Mouse (Mus musculus) lung, adult 18-20 months (tissue): ENCODE results near the gene Ptprd.
"Not testable (repeated sequence)": the region's sequence is repeated elsewhere in the genome, so short reads cannot be mapped to it uniquely, and the experiment has no call there.

Experiments used
- DNase-seq, 2 experiments: peaks; one replicate each; pipeline ENCODE4 v3.0.0; 2022; ENCODE audit warnings: mixed read lengths in 2 of 2

Ptprd gene

GRCm38 (mm10) chr4:77880213-77880612 is 331.5 kb downstream of the Ptprd start:
- no peak for DNase-seq

- no peak for DNase-seq
Observed at GRCm38 (mm10) chr4:77861269-77861668, 350.5 kb downstream of the Ptprd start.

GRCm38 (mm10) chr4:77797391-77797790 is 414.4 kb downstream of the Ptprd start:
- DNase-seq, result not testable (repeated sequence)

GRCm38 (mm10) chr4:77777237-77777636 is 434.5 kb downstream of the Ptprd start:
- DNase-seq, result no peak

- DNase-seq, result no peak
Observed at GRCm38 (mm10) chr4:77763790-77764189, 448.0 kb downstream of the Ptprd start.

GRCm38 (mm10) chr4:77743391-77743790 is 468.4 kb downstream of the Ptprd start:
- no peak for DNase-seq

- no peak for DNase-seq
Observed at GRCm38 (mm10) chr4:77721908-77722307, 489.9 kb downstream of the Ptprd start.

GRCm38 (mm10) chr4:77717792-77718191 is 494.0 kb downstream of the Ptprd start:
- DNase-seq, result no peak

- no peak for DNase-seq
Observed at GRCm38 (mm10) chr4:77710231-77710630, 501.5 kb downstream of the Ptprd start.

GRCm38 (mm10) chr4:77698294-77698693 is 513.5 kb downstream of the Ptprd start:
- DNase-seq, result no peak

- no peak for DNase-seq
Observed at GRCm38 (mm10) chr4:77675798-77676197, 536.0 kb downstream of the Ptprd start.

GRCm38 (mm10) chr4:77664761-77665160 is 547.0 kb downstream of the Ptprd start:
- no peak for DNase-seq

- no peak for DNase-seq
Observed at GRCm38 (mm10) chr4:77662309-77662708, 549.5 kb downstream of the Ptprd start.

- no peak for DNase-seq
Observed at GRCm38 (mm10) chr4:77655669-77656068, 556.1 kb downstream of the Ptprd start.

- DNase-seq, result no peak
Observed at GRCm38 (mm10) chr4:77649615-77650325, 562.0 kb downstream of the Ptprd start.

- DNase-seq, result no peak
Observed at GRCm38 (mm10) chr4:77648911-77649310, 562.9 kb downstream of the Ptprd start.

- DNase-seq, result no peak
Observed at GRCm38 (mm10) chr4:77647451-77648137, 564.2 kb downstream of the Ptprd start.

GRCm38 (mm10) chr4:77644435-77644834 is 567.3 kb downstream of the Ptprd start:
- no peak for DNase-seq

- no peak for DNase-seq
Observed at GRCm38 (mm10) chr4:77640022-77640421, 571.7 kb downstream of the Ptprd start.

GRCm38 (mm10) chr4:77613129-77613528 is 598.6 kb downstream of the Ptprd start:
- DNase-seq, result no peak

GRCm38 (mm10) chr4:77586624-77587023 is 625.1 kb downstream of the Ptprd start:
- no peak for DNase-seq

- no peak for DNase-seq
Observed at GRCm38 (mm10) chr4:77586222-77586621, 625.5 kb downstream of the Ptprd start.

- DNase-seq, result no peak
Observed at GRCm38 (mm10) chr4:77558404-77559202, 653.2 kb downstream of the Ptprd start.

- no peak for DNase-seq
Observed at GRCm38 (mm10) chr4:77555841-77556240, 655.9 kb downstream of the Ptprd start.
